Mouse (Mus musculus): ENCODE data around the gene Tcea3.

The Tcea3 gene

DNA sequence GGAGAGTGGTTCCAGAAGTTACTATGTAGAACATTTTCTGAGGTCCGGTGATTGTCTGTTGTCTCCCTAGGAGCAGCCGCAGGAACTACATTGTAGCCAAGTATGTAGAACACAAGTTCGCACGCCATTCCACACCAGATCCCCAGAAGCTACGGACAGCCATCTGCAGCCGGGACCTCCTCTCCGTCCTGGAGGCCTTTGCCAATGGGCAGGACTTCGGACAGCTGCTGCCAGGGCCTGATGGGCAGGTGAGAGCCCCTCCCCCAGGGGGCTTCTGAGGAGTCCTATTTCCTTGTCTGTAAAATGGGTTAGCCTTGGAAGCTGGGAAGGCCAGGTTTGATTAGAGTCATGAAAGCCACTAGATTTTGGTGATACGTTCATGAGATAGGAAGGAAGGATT is 8.4 kb upstream of the Tcea3 start:
- DNase-seq (ENCODE audit: low spot score in 2 of 2) = no peak

DNA sequence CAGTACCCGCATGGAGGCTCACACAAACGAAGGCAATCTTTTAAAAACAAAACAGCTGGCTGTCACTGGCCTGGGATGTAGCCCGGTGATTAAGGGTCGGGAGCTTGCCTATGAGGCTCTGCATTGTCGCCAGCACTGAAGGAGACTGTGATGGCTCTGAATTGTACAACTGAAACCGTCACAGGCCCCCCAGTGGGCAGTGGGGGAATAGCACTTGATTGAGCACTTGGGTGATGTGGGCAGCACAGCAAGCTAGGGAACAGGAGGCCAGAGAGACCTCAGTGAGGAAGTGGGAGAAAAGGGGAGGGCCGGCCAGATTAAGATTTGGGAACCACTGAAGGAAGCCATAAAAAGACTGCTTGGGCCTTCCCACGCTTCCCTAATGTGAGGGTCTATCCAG is 7.9 kb upstream of the Tcea3 start:
- peak; percentile 70 to 87 for DNase-seq (ENCODE audit: low spot score in 2 of 2)

DNA sequence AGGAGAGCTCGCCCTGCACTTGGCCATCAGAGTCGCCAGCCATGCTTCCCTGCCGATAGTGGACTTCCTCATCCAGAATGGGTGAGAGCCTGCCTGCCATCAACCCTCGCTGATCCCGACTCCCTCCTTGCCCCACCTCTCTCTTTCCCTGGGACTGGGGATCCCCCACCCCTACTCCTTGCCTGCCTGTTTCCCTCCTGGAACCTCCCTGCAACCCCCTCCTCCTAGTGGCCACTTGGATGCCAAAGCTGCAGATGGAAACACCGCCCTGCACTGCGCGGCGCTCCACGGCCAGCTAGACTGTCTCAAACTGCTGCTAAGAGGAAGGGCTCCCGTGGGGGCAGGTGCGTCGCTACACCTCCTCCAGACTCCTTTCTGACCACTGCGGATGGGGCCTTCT is 7.4 kb upstream of the Tcea3 start:
- DNase-seq (ENCODE audit: low spot score in 2 of 2) = no peak

DNA sequence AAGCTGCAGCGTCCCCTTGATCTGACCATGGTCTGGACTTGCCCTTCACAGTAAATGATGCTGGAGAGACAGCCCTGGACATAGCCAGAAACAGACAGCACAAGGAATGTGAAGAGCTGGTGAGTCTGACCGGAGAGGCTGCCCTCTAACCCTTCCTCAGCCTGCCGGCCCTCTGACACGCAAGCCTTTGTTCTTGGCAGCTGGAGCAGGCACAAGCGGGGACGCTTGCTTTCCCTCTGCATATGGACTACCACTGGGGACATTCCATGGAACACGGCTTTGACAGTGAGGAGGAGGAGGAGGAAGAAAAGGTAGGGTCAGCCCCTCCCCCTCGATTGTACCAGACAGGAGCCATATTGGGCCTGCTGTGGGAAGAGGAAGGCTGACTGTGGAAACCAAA is 6.6 kb upstream of the Tcea3 start:
- DNase-seq (ENCODE audit: low spot score in 2 of 2) = no peak

GRCm38 (mm10) chr4:136242065-136242703 is 5.3 kb upstream of the Tcea3 start:
- DNase-seq (ENCODE audit: low spot score in 2 of 2) = no peak

GRCm38 (mm10) chr4:136242728-136243127 is 4.8 kb upstream of the Tcea3 start:
- DNase-seq (ENCODE audit: low spot score in 2 of 2) = no peak

DNA sequence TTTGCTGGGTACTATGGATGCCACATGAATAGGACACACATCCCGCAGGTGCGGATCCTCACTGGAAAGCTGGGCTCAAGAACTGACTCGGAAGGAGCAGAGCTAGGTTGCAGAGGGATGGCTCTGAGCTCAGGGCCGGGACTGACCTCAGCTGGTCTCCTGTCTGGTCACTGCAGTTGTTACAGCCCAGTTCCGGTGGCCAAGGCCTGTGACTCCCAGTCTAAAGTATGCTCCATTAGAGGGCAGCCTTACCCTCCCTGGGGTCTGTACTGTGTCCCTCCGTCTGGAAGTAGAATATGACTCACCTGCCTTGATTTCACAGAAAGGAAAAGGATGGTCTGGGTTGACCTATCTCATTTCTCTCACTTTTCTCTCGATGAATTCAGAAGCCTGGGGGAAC is 3.3 kb upstream of the Tcea3 start:
- DNase-seq (ENCODE audit: low spot score in 2 of 2) = no peak

- DNase-seq (ENCODE audit: low spot score in 2 of 2) = no peak
These were observed 1.8 kb upstream of the Tcea3 start for GRCm38 (mm10) chr4:136245681-136246080.

- DNase-seq (ENCODE audit: low spot score in 2 of 2) = no peak
These were observed 960 bp upstream of the Tcea3 start for GRCm38 (mm10) chr4:136246568-136246969.

- no peak for DNase-seq (ENCODE audit: low spot score in 2 of 2)
These were observed 172 bp upstream of the Tcea3 start for GRCm38 (mm10) chr4:136247386-136247728.

GRCm38 (mm10) chr4:136248464-136249331 is 1.2 kb downstream of the Tcea3 start:
- DNase-seq (ENCODE audit: low spot score in 2 of 2) = no peak

- no peak for DNase-seq (ENCODE audit: low spot score in 2 of 2)
These were observed 1.8 kb downstream of the Tcea3 start for GRCm38 (mm10) chr4:136249332-136249647.

- DNase-seq (ENCODE audit: low spot score in 2 of 2) = peak; percentile 62 to 71
These were observed 2.3 kb downstream of the Tcea3 start for GRCm38 (mm10) chr4:136249780-136250179.

GRCm38 (mm10) chr4:136255919-136256318 is 8.4 kb downstream of the Tcea3 start:
- no peak for DNase-seq (ENCODE audit: low spot score in 2 of 2)

- DNase-seq (ENCODE audit: low spot score in 2 of 2) = no peak
These were observed 9.2 kb downstream of the Tcea3 start for GRCm38 (mm10) chr4:136256696-136257095.

DNA sequence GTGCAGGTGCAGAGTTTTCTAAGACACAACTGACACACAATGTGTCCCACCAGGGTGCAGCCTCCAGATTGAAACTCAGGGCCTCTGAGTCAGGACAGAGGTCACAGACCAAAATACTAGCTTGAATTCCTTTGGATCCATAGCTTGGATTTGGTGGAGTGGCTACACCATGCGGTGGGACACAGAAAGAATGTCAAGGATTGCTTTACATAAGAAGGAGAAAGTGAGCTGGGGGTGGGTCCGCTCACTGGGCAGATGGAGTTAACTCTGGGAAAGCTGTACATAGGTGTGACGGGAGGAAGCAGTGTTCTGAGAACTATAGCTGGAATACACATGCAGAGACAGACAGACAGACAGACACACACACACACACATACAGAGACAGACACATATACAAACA is 12.4 kb downstream of the Tcea3 start:
- no peak for DNase-seq (ENCODE audit: low spot score in 2 of 2)

DNA sequence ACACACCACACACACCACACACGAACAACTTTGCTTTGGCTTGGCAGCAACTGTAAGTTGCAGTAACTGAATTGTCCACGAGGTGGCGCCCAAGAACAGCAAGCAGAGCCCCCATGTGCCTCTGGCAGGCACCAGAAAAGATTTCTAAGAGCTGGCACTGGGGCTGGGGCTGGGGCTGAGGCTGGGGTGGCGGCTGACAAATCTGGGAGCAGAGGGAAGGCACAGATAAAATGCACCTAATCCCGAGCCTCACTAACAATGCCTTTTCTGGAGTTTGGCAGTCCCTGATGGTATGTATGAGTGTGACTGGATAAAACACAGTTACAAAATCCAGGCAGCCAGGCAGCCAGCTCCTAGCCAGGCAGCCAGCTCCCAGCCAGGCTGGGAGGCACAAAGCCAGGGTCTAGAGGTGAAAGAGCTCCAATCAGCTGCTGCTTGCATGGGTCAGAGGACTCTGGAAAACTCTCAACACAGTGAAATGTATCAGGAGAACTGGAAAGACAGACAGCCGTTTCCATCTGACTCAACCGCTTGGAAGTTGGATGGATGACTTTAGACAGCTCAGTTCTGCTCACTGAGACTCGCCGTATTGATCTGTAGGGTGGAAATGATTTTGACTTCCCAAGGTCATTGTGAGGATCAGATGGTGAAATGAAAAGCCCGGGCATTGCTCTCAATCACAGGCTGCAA is 13.1 kb downstream of the Tcea3 start:
- DNase-seq (ENCODE audit: low spot score in 2 of 2) = peak; percentile 68 to 89

DNA sequence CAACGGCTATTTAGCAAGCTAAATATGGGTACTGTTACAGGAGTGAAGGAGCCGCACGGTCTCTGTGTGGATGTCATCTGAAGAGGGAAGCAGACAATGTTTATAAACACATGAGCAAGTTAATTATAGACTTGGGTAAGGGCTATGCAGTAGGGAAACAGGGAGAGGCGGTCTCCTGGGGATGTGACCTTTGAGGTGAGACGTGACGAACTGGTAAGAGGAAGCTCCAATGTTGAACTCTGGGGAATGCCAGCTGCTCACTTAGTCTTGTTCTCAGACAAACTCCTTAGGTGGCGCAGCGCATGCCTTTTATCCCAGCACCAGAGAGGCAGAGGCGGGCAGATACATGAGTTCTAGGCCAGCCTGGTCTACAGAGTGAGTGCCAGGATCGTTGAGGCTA is 14.4 kb downstream of the Tcea3 start:
- no peak for DNase-seq (ENCODE audit: low spot score in 2 of 2)

DNA sequence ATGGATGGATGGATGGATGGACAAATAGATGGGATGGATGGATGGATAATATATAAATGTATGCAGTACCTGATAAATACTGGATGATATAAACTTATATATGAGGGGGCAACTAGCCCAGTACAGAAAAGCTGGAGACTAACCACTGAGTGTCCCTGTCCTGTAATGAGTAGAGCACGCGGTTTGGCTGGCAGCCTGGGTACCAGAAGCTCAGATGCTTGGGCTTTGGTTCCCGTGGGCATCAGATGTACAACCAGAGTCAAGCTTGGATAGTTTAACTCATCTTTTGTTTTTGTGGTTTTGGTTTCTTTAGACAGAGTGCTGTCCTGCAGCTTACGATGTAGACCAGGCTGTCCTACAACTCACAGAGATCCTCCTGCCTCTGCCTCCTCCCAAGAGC is 16.0 kb downstream of the Tcea3 start:
- DNase-seq (ENCODE audit: low spot score in 2 of 2) = no peak

DNA sequence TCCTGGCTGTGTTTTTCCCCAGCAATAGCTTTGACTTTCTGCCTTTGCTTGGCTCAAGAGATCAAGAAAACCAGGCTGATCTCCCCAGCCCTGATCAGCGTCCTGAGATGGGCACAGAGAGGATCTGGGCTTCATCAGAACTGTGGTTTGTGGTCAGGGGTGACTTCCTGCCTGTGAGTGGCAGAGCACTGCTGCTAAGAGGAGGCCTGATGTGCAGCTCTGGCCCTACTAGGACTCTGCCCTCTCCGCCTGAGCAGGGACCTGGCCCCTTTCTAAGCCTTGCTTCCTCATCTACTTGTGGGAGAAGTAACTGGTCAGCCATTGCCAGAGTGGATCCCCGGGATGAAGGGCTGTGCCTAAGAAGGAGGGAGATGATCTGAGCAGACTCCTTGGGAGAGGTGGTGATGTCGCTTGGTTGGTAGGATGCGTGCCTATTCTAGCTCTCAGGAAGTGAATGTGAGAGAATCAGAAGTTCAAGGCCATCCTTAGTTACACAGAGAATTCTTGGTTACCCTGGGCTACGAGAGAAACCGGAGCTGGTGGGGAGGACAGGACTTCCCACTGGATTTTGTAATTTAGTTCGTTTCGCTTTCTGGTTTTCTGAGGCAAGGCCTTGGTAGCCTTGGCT is 19.3 kb downstream of the Tcea3 start:
- no peak for DNase-seq (ENCODE audit: low spot score in 2 of 2)

GRCm38 (mm10) chr4:136268912-136269311 is 21.4 kb downstream of the Tcea3 start:
- DNase-seq (ENCODE audit: low spot score in 2 of 2) = no peak

DNA sequence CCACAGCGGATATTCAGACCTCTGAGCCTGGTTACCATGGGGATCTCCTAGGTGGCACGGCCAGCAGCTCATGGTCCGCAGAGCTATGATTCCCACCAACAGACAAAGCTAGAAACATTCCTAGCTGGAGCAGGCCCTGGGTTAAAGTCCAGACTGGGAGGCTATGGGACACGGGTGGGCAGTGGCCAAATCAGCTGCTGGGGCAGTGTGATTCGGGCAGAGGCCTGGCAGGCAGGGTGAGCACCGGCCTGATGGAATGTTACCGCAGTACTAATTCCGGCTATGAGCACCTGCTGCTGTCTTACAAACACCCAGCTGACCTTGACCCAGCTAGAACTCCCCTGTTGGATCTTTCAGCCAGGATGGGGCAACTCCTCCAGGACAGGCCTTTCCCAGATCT is 23.1 kb downstream of the Tcea3 start:
- DNase-seq (ENCODE audit: low spot score in 2 of 2) = no peak

DNA sequence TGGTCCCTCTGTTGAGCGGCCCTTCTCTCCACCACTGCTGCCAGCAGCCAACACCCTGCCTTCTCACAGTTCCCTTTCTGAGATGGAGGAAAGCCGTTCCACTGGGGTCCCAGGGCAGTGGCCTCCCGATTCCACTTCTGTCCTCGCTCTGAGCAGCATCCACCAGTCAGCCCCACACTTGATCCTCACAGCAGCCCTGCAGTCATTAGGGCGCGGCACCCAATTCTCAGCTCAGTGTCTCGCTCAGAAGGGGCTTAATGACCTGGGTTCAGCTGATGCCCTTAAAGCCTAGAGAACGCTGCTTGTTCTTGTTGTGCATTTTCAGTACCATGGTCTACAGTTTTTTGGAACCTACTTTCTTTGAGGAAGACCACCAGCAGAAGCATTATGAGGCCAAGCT is 33.6 kb downstream of the Tcea3 start:
- DNase-seq (ENCODE audit: low spot score in 2 of 2) = no peak
